Mouse (Mus musculus): ENCODE measurements around the gene Tenm3.

Gene Tenm3

GRCm38 (mm10) chr8:48281855-48282254 is 561.9 kb downstream of the Tenm3 start:
- no peak for DNase-seq (ENCODE audit: low read depth, low spot score)

DNA sequence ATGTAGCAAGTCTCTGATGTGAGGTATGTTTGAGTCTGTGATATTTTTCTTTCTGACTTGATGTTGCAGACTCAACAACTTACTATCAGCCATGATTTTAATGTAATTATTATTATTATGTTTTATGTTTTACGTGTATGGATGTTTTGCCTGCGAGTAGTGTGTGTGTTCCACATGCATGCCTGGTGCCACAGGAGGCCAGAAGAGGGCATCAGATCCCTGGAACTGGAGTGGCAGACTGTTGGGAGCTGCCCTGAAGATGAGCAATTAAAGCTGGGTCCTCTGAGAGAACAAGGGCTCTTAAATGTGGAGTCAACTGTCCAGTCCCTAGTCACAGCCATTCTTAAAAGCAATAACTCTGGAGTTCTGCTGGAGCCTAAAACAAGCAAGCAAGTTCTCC is 564.4 kb downstream of the Tenm3 start:
- no peak for DNase-seq (ENCODE audit: low read depth, low spot score)

DNA sequence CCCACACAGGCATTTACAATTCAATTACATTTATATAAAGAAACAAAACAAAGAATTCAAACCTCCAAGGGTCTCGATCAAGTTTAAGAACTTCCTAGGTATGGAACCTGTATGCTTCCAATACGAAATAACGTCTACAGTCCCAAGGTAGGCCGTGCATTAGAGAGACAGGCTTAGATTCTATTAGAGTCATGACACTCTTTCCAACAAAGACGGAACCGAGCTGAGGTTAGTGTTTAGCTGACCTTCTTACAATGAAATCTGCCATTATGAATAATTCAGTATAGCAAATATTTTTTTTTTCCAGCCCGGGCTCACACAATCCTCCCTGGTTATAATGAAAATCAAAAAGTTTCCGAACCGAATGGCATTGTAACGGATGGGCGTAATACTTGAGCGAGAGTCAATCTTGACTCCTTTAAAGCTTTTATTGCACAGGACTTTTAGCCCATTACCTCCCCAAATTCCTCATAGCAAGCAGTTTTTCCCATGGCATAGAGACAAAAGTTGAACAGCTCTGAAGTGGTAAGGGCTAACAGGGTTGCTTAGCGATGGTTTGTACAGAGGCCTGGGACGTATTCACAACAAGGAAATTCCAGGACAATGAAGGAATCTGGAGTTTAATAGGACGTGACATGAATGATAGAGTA is 565.6 kb downstream of the Tenm3 start:
- DNase-seq (ENCODE audit: low read depth, low spot score), result no peak

DNA sequence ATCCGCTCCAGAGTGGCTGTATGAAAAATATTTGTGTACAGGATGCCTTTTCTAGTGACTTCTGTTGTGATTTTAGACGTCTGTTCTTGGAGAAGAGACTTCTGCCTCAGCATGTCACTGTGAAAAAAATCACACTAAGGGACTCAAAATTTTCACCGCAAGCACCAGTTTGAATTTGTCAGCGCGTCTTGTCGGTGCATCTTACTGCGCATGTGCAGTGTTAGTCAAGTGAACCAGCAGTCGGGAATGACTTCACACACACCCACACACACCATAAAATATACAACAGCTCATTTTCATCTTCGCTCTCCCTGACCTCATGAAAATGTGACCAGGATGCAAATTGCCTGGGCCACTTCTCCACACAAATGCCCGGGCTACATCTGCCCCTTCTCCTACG is 568.7 kb downstream of the Tenm3 start:
- no peak for DNase-seq (ENCODE audit: low read depth, low spot score)

GRCm38 (mm10) chr8:48274566-48274965 is 569.2 kb downstream of the Tenm3 start:
- DNase-seq (ENCODE audit: low read depth, low spot score), result no peak

DNA sequence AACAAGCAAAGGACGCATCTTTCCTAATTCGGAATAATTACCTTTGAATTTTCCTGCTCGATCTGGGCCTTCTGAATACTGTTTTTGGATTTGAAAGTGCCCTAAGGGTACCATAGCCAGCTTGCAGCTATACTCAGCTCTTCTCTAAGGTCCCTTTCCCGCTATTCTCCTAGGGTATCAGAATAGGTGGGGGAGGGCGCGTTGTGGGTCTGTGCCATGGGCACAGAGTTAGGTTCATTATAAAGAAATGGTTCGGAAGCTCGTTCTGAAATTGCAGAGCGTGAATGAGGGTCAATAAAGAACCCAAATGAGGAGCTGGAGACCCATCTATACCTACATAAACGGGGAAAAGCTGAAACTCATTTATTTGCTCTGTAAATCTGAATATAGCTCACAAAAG is 575.1 kb downstream of the Tenm3 start:
- no peak for DNase-seq (ENCODE audit: low read depth, low spot score)

- DNase-seq (ENCODE audit: low read depth, low spot score), result no peak
Measured at GRCm38 (mm10) chr8:48260265-48260664, 583.5 kb downstream of the Tenm3 start.

- no peak for DNase-seq (ENCODE audit: low read depth, low spot score)
Measured at GRCm38 (mm10) chr8:48259832-48260231, 583.9 kb downstream of the Tenm3 start.

DNA sequence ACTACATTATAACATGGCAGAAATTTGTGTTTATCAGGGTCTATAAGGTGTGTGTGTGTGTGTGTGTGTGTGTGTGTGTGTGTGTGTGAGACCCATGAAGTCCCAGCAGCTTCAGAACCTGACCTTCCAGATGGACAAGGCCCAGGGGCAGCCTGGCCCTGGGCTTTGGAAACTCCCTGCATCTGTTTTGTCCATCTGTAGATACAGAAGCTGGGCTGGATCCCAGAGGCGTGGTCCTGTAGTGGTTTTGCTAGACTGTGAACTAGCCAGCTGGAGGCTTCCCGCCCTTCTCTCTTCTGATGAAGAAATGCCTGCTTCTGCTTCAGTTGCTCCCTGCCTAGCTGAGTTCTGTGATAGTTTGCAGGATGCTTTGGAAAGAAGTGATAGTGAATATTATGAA is 599.9 kb downstream of the Tenm3 start:
- DNase-seq (ENCODE audit: low read depth, low spot score), result no peak

DNA sequence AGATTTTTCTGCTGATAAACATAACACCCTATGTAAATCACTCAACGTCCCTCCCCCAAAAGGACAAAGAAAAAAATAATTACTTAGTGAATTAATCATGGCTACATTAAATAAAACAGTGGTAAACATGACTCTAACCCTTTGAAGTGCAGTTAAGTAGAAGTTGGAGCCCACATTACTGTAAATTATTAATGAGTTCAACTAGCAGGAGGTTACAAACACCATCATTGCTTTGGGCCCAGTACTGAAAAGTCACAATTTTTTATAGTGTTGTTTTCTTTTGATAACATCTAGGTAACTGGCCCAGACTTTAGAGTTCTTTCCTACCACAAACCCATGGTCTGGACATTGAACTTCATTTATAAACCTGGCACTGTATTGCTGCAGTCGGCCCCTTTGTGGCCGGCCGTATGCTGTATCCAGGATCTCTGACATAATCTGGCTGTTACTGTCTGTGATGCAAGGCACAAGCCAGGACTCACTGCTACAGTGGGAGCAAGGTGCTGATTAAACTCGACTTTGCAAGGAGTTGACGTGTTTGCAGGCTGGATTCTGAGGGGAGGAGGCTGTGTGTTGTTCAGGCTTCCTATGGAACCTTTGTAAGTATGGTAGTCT is 602.7 kb downstream of the Tenm3 start:
- no peak for DNase-seq (ENCODE audit: low read depth, low spot score)

DNA sequence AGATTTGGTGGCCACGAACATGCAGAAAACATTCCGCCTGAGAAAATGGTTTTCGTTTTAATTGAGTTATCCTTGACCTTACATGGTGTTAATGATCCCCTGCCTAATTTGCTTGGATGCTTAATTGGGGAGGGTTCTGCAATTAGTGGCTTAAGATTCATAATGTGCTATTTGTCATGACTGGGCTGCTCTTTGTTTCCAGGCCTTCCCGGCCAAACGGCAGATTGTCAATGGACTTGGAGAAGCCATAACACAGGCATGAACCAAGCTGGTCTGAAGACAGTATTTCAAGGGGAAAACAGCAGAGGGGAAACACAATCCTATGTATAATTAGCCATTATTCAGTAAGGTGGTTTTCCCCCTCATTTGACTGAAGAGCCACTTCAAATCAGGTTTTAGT is 606.8 kb downstream of the Tenm3 start:
- no peak for DNase-seq (ENCODE audit: low read depth, low spot score)

DNA sequence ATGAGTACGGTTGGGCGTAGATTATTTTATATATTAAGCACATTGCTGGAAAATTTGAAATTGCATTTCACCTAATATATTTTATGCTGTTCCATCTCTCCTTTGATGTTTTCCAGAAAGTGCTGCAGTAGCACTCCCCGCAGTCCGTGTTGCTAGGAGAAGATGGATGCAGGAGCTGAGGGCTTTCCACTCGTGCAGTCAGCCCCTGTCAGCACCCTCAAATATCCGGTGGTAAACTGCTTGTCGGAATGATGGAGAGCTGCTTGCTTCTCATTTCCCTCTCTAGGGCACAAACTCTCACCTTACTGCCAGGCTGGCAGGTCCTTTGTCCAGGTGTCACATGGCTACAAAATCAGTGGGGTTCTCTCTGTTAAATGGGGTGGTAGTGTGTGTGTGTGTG is 610.8 kb downstream of the Tenm3 start:
- peak; percentile 65 for DNase-seq (ENCODE audit: low read depth, low spot score)

- DNase-seq (ENCODE audit: low read depth, low spot score), result no peak
Measured at GRCm38 (mm10) chr8:48231882-48232281, 611.9 kb downstream of the Tenm3 start.

DNA sequence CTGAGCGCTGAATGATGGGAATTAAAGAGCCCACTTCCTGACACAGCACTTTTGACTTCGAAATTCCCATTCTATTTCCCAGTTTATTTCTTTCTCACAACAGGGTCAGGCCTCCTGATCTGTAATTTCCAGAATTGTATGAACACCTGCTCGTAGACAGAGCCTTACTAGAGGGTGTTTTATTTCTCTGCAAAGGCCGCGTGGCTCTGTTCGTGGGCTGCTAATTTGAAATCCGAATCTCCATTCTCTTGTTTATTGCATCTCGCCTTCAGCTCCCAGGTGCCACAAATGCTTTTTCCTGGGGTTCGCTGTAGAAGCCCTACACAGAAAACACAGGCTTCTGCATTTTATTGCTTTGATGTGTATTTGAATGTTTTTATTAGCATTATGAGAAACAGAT is 612.4 kb downstream of the Tenm3 start:
- DNase-seq (ENCODE audit: low read depth, low spot score), result peak; percentile 55

- DNase-seq (ENCODE audit: low read depth, low spot score), result no peak
Measured at GRCm38 (mm10) chr8:48228676-48229075, 615.1 kb downstream of the Tenm3 start.

DNA sequence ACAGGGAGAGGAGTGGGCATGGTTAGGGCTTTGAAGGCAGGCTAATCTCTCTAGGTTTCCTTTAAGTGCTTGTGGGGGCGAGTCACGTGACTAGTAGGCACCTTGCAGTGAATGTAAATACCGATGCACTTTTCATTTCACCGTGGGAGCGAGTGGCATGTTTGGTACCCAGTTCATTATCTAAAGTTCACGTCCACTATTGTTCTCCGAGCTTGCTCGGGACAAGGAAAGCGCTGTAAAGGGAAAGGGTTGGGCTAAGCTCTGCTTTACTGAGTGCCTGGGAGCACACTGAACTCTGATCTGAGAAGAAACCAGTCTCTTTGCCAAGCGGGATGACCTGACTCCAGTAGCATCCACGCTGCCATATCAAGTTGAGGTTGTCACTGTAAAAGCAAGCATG is 619.0 kb downstream of the Tenm3 start:
- DNase-seq (ENCODE audit: low read depth, low spot score), result no peak

DNA sequence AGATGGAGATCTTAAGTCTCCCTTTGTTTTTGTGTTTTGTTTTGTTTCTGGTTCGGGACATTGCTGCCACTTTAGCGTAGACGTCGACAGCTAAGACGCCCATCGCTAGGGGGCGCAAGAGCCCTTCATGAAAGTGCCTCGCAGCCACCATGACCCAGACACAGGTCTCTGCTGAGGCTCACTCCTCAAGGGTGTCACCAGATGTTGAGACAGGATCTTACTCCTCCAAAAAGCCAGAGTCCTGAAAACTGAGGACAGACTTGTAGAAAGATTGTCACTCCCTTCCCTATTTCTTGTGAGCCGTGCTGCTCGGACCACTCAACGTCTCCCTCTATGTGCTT is 621.4 kb downstream of the Tenm3 start:
- peak; percentile 90 for DNase-seq (ENCODE audit: low read depth, low spot score)

- DNase-seq (ENCODE audit: low read depth, low spot score), result no peak
Measured at GRCm38 (mm10) chr8:48221724-48222428, 621.9 kb downstream of the Tenm3 start.

DNA sequence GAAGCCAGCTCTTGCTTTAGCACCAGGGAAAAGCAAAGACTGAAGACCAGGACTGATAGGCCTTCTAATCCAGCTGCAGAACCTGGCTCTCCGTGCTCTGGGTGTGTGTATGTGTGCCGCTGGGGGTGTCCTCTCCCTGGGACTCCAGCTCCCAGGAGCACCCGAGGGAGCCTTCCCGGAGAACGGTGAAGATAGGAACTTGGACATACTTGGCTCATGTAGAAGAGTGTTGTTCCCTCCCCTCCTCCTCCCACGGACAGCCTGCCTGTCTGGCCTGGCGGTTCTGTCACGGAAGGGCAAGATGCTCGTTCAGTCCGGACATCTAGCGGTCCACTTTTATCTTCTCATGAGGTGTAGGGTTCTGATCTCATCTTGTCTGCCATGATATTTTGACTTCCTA is 622.4 kb downstream of the Tenm3 start:
- DNase-seq (ENCODE audit: low read depth, low spot score), result no peak

GRCm38 (mm10) chr8:48220529-48221181 is 623.1 kb downstream of the Tenm3 start:
- DNase-seq (ENCODE audit: low read depth, low spot score), result peak; percentile 82

GRCm38 (mm10) chr8:48215071-48215501 is 628.7 kb downstream of the Tenm3 start:
- DNase-seq (ENCODE audit: low read depth, low spot score), result no peak

- no peak for DNase-seq (ENCODE audit: low read depth, low spot score)
Measured at GRCm38 (mm10) chr8:48214386-48214785, 629.4 kb downstream of the Tenm3 start.

- no peak for DNase-seq (ENCODE audit: low read depth, low spot score)
Measured at GRCm38 (mm10) chr8:48211931-48212330, 631.8 kb downstream of the Tenm3 start.
